Mouse (Mus musculus) WW6 (cell line): Measurements from ENCODE around the gene Teddm3.
"Not testable (repeated sequence)": the region's sequence is repeated elsewhere in the genome, so short reads cannot be mapped to it uniquely, and the experiment has no call there.

ENCODE experiments used
- DNase-seq: peaks from one replicate; pipeline ENCODE4 v3.0.0-alpha.2; 2013; ENCODE audit warnings: low read depth, low spot score

Teddm3 gene

GRCm38 (mm10) chr16:21149896-21150295, 3.9 kb downstream of the Teddm3 start:
- no peak for DNase-seq

DNA sequence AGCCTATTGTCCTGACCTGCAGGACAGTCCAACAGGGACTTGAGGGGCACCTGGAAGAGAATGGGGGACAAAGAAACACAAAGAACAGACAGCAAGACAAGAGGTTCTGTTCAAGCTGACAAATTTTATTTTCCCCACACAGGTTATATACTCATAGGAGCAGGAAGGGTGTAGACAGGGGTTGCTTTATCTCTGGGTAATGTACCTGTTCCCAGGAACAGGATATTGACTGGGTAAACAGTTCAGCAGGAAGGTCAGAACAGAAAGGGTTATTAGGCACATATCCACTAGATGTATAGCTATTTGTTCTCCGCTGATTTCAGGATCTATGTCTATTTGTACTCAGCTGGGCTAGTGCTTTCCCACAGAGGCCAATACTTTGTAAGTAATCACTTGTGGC, 5.3 kb downstream of the Teddm3 start:
- not testable (repeated sequence) for DNase-seq

- no peak for DNase-seq
Measured at GRCm38 (mm10) chr16:21136312-21137083, 17.3 kb downstream of the Teddm3 start.

DNA sequence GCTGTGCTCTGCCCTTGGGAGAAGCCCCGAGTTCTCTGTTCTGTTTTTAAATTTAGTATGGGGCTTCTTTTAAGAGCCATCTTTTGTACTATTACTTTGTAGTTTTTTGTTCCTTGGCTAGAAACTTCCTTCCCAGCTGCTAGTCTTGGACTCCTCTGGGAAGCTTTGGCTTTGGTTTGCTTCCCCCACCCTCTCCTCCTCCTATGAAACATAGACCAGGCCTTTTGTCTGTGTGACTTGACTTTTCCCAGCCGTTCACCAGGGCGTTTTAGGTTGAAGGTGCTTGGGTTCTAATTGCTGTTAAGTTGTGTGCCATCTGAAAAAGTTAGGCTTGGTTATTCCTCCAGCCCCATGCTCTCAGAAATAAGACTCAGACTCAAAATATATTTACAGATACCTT, 26.1 kb downstream of the Teddm3 start:
- DNase-seq, result not testable (repeated sequence)

DNA sequence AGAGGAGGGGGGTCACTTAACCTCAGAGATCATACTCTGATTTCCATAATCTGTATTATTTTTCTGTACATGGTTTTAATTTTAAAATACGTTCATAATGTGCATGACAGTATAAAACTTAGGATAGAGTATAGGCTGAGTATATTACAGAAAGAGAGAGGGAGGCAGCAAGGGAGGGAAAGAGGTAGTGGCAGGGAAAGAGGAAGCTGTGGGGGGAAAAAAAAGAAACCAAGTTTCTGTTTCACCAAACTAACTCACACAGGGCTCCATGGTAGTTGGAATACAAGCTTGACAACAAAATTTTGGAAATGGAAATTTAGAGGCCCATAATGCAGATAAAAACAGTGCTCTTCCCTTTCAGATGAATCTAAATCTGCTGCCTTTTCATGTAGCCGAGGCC, 31.0 kb downstream of the Teddm3 start:
- DNase-seq, result not testable (repeated sequence)

- DNase-seq, result no peak
Measured at GRCm38 (mm10) chr16:21116078-21116477, 37.7 kb downstream of the Teddm3 start.

- no peak for DNase-seq
Measured at GRCm38 (mm10) chr16:21109473-21109872, 44.3 kb downstream of the Teddm3 start.
